Mouse (Mus musculus) forebrain, embryonic 10.5 days (tissue): ENCODE measurements around the gene Fn3k. TPM values are rescaled to one million over a fixed set of nuclear protein-coding genes. Genes with fewer than 3 reads are reported as not detected.

ENCODE experiments used
- DNase-seq: peaks from one replicate; pipeline ENCODE4 v3.0.0-alpha.2; 2017; ENCODE audit warnings: low spot score; ENCODE audit errors: extremely low spot score
- H3K27ac ChIP-seq: fragments of 300-500 bp; sonication (generic); 2 replicates; pipeline ENCODE4 v1.5.1; 2016; ENCODE audit warnings: mild to moderate bottlenecking
- H3K27me3 ChIP-seq: fragments of 300-500 bp; sonication (generic); 2 replicates; pipeline ENCODE4 v1.6.1; 2016; ENCODE audit warnings: mild to moderate bottlenecking; ENCODE audit not compliant: poor library complexity, severe bottlenecking
- H3K36me3 ChIP-seq: fragments of 300-500 bp; sonication (generic); replicated peaks from 2 replicates; pipeline ENCODE4 v1.6.1; 2016; ENCODE audit warnings: mild to moderate bottlenecking, moderate library complexity
- H3K4me1 ChIP-seq: fragments of 300-500 bp; sonication (generic); 2 replicates; pipeline ENCODE4 v1.6.1; 2016
- H3K4me3 ChIP-seq: fragments of 300-500 bp; sonication (generic); 2 replicates; pipeline ENCODE4 v1.5.1; 2016; ENCODE audit warnings: mild to moderate bottlenecking, moderate library complexity
- H3K9me3 ChIP-seq: fragments of 300-500 bp; sonication (generic); 2 replicates; pipeline ENCODE4 v1.6.1; 2016; ENCODE audit warnings: mild to moderate bottlenecking, moderate library complexity
- WGBS: fragments of 180-500 bp; shearing (Covaris S2); methylation state at CpG from one replicate; pipeline ENCODE4 v1.1.7; 2016; 5-methylcytosine and 5-hydroxymethylcytosine counted together
- microRNA-seq: library from miRNA; unstranded; fragments of <30 nt; microRNA quantifications from one replicate; pipeline ENCODE4, GENCODE M21; 2017
- polyA plus RNA-seq: library from polyadenylated mRNA; unstranded; fragments of >200 nt; fragmentation: Nextera tagmentation; extraction: Ambion mirVana; gene quantifications from 2 replicates; pipeline ENCODE4 v1.2.1, GENCODE M21; 2016

Fn3k gene
- polyA plus RNA-seq, 1 experiment from 2014 or later, result 0.79 TPM

DNA sequence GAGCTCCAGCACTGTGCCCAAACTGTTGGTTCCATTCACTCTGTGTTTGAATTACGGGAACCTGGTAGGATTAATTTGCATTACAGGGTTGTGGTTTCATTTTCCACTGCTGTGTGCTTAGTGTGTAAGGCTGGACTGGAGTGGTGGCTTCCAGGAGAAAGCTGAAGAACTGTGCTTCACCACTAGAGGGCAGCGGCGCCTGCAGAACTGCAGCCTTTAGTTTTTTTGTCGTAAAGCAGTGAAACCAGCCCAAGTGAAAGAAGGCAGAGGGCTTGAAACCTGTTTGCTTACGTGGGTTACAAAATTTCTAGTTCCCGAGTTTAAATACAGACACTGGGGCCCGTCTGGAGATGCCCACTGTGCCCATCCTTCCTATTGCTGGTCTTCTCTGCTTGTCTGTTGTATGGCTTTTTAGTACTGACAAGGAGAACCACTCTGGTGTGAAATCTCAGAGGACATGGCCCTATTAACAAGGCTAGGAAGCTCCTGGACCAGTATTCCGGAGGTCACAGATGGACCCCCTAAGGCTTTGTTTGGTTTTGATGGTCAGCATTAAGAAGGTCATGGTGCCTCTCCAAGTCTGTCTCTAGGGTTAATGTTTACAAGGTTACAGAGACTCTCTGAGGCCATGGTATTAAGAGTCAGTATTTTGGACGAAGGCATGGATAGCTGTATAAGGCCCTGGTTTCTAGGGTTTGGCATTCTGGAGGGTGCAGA, 41.1 kb downstream of the Fn3k start:
- Histone ChIP-seq H3K4me1 (no peaks in the 10 kb centered on the region), H3K27me3 (no peaks in the 10 kb centered on the region), H3K36me3 (peaks cover 54% of the 10 kb centered on the region), H3K27ac (no peak overlapping the region), H3K4me3 (no peak overlapping the region), H3K9me3 (no peaks in the 10 kb centered on the region)
- WGBS, result 39% methylated on average over 9 of the region's 9 CpGs
- peak; percentile 72 for DNase-seq

DNA sequence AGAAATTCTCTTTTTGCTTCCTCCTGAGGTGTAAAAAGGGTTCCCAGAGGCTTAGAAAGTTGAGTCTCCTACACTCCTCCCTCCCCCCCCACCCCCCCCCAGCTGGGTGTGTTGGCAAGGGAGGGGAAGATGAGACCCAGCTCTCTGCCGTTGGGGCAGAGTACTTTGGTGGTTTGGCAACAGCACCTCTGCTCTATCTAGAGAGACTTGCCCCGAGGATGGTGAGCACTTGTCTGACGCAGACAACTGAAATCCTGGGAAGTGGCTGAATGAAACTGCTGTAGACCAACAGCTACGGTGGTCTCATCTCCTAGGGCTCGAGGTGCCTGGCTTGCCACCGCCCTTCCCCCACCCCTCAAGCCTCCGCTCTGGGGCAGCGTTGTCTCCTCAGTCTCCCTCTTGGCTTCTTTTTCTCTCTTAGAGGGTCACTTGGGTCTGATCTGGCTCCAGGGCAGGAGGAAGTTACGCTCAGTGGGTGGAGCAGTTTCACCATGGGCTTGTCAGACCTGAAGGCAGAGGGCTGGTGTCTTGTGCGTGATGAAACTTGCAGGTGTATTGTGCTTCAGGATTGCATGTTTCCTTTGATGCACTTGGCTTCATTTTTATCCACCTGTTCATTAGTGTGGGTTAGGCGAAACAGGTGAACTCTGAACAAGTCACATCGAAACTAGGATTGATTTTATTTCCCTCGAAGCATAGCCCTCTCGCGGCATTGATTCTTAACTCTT, 44.9 kb downstream of the Fn3k start:
- WGBS, result 90% methylated on average over 15 of the region's 15 CpGs
- Histone ChIP-seq H3K4me3 (no peak overlapping the region), H3K4me1 (no peaks in the 10 kb centered on the region), H3K27me3 (no peaks in the 10 kb centered on the region), H3K27ac (no peak overlapping the region), H3K9me3 (no peaks in the 10 kb centered on the region), H3K36me3 (peaks cover 70% of the 10 kb centered on the region)
- no peak for DNase-seq

- Histone ChIP-seq H3K4me3 (no peak overlapping the region), H3K36me3 (peaks cover 61% of the 10 kb centered on the region), H3K9me3 (no peaks in the 10 kb centered on the region), H3K4me1 (no peaks in the 10 kb centered on the region), H3K27ac (no peak overlapping the region), H3K27me3 (no peaks in the 10 kb centered on the region)
- WGBS, result 89% methylated on average over 2 of the region's 2 CpGs
- DNase-seq, result no peak
These were observed 46.4 kb downstream of the Fn3k start for GRCm38 (mm10) chr11:121481129-121481528.

- Histone ChIP-seq H3K9me3 (no peaks in the 10 kb centered on the region), H3K36me3 (peaks cover 30% of the 10 kb centered on the region), H3K27ac (no peak overlapping the region), H3K4me1 (no peaks in the 10 kb centered on the region), H3K4me3 (no peak overlapping the region), H3K27me3 (no peaks in the 10 kb centered on the region)
- DNase-seq, result no peak
- WGBS, result 90% methylated on average over 9 of the region's 9 CpGs
These were observed 51.2 kb downstream of the Fn3k start for GRCm38 (mm10) chr11:121485882-121486281.

DNA sequence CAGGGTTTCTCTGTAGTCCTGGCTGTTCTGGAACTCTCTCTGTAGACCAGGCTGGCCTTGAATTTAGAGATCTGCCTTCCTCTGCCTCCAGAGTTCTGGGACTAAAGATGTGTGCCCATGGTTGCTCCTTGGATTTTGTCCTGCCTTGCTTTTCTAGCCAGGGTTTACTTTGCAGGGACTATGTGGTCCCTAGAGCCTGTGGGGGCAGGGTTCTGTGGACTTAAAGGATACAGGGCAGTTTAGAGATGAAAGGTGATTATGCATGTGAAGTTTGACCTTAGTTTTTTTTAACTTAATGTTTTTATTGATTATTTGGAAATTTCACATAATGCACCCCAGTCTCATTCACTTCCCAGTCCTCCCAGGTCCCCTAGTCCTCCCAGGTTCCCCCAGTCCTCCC, 55.9 kb downstream of the Fn3k start:
- peaks cover 27% of the 10 kb centered on the region for H3K36me3 ChIP-seq
- no peak overlapping the region for H3K27ac ChIP-seq
- H3K4me1 ChIP-seq, result no peaks in the 10 kb centered on the region
- H3K9me3 ChIP-seq, result no peaks in the 10 kb centered on the region
- no peak for DNase-seq
- no peaks in the 10 kb centered on the region for H3K27me3 ChIP-seq
- no peak overlapping the region for H3K4me3 ChIP-seq

Small RNA genes lying within 50 kb of the gene (microRNA-seq; reads per million reads assigned to microRNA genes)
- gene Mir7236, result not detected

Other genes starting within 250 kb of the Fn3k start
- gene Hexdc, start 230.5 kb upstream of the Fn3k start, polyA plus RNA-seq, result 5.3 and 6.6 TPM in 2 replicates
- 23.0 and 25.1 TPM in 2 replicates for gene Ogfod3, start 230.2 kb upstream of the Fn3k start, polyA plus RNA-seq
- 28.2 and 29.9 TPM in 2 replicates for gene Cybc1, start 205.6 kb upstream of the Fn3k start, polyA plus RNA-seq
- 48.0 and 50.6 TPM in 2 replicates for gene Narf, start 197.7 kb upstream of the Fn3k start, polyA plus RNA-seq
- 10.4 and 11.9 TPM in 2 replicates for gene Foxk2, start 174.9 kb upstream of the Fn3k start, polyA plus RNA-seq
- 98.6 and 102 TPM in 2 replicates for gene Wdr45b, start 80.5 kb upstream of the Fn3k start, polyA plus RNA-seq
- gene Rab40b, start 46.7 kb upstream of the Fn3k start, polyA plus RNA-seq, result 0.77 and 1.0 TPM in 2 replicates
- gene Fn3krp, start 13.5 kb upstream of the Fn3k start, polyA plus RNA-seq, result 7.8 and 8.1 TPM in 2 replicates
- gene Tbcd, start 17.0 kb downstream of the Fn3k start, polyA plus RNA-seq, result 53.3 and 57.1 TPM in 2 replicates
- 0.49 and 0.69 TPM in 2 replicates for gene Zfp750, start 84.4 kb downstream of the Fn3k start, polyA plus RNA-seq
- 6.6 and 7.7 TPM in 2 replicates for gene B3gntl1, start 238.2 kb downstream of the Fn3k start, polyA plus RNA-seq